Mouse (Mus musculus) c-Kit-negative CD71-positive TER-119-positive erythroid progenitor cells, embryonic 14.5 days (primary cell): ENCODE data around the gene Pigl.
A peak's percentile ranks its signal among the peaks of the same experiment; 100 is the strongest.

ENCODE experiments used
- DNase-seq: peaks from one replicate; pipeline ENCODE4 v3.0.0-alpha.2; 2013; ENCODE audit warnings: low read depth, low spot score

Gene Pigl

GRCm38 (mm10) chr11:62513311-62513710 lies 55.1 kb downstream of the Pigl start:
- DNase-seq, result no peak

- no peak for DNase-seq
These were observed 60.7 kb downstream of the Pigl start for GRCm38 (mm10) chr11:62518991-62519390.

DNA sequence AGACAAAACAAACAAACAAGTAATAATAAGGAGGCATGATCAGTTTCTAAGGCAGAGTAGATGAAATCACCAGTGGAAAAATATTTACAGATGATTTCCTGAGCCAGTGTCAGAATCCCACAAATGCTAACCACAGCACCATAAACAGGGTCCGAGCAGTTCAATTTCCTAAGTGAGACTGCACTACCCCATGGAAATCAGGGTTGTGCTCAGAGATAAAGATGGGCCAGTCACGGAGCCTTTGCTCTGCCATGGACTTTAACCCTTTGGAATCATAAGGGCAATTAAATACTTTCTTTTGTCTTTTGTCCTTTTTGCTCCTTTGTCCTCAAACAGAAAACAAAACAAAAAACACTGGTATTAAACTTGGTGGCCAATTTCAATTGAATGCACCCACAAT lies 64.0 kb downstream of the Pigl start:
- no peak for DNase-seq

DNA sequence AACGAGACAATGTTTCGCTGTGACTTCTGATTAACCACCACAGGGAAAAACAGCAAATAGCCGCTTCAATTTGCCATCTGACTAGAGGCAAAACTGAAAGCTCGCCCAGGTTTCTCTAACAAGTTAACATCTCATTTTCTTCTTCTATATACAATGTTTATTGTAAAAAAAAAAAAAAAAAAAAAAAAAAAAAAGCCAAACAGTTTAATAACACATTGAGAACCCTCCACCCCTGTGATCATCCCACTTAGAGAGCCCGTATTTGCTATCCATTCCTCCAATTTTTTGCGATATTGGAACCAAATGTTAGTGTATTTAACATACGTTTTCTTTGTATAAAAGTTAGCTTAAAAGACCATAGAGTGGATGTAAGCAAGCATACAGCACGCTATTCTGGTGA lies 78.8 kb downstream of the Pigl start:
- no peak for DNase-seq

DNA sequence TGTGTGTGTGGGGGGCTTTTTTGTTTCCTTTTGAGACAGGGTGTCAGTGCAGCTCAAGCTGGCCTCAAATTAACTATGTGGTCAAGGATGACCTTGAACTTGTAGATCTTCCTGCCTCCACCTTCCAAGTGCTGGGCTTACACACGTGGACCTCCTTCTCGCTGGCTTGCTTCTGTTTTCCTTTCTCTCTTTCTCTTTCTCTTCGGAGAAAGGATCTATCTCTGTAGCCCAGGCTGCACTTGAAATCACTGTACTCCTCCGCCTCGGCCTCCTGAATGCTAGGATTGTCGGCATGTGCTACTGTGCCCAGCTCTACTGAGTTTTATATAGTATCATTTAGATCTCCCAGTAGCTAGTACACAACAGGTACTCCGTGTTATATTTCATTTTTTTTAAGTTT lies 79.3 kb downstream of the Pigl start:
- DNase-seq, result no peak

DNA sequence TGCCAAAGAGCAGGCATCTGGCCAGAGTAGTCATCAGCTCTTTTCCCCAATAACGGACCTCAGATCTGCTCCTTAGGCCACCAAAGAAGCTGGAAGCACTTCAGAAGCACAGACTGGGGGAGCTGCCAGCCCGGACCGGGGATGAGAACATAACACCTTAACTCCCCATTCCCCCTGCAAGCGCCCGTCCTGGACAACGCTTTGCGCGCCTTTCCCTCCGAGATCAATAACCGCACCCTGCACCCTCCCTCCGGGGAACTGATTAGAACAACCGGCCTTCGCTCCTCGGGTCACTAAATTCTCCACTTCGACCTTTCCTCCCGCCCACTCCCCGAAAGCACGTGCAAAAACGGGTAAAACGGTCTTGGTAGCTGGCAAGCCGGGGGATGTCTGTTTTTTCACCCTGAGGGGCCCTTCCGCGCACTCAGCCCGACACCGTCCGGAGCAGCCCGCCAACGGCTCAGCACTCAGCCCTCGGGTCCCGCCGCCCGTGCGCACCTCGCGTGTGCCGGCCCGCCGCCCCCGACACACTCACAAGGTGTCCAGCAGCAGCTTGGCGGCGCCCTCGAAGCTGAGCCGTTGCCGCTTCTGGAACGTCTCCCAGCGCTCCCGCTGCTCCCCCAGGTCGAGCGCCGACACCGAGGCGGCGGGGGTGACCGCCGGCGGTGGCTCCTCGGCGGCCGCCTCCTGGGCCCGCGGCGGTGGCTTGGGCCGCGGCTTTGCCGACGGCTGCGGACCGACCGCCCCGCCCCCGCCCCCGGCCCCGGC lies 80.2 kb downstream of the Pigl start:
- DNase-seq, result no peak

GRCm38 (mm10) chr11:62539089-62539890 lies 81.0 kb downstream of the Pigl start, which contains the start of gene Cenpv:
Cenpv (minus strand) TSS chr11:62539261.
- no peak for DNase-seq

- no peak for DNase-seq
These were observed 81.9 kb downstream of the Pigl start for GRCm38 (mm10) chr11:62540167-62540566.

DNA sequence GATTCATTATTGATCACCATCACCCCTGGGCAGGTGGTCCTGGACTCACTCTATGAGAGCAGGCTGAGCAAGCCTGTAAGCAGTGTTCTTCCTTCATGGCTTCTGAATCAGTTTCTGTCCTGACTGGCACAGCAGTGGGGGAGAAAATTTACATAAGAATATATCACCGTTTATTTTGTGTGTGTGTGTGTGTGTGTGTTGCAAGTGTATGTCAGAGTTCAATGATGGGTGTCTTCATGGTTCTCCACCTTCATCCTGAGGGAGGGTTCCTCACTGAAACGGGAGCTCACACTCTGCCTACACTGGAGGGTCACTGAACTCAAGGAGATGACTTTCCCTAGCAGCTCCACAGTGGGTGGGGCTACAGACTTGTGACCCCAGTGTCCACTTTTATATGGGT lies 82.7 kb downstream of the Pigl start:
- DNase-seq, result no peak

DNA sequence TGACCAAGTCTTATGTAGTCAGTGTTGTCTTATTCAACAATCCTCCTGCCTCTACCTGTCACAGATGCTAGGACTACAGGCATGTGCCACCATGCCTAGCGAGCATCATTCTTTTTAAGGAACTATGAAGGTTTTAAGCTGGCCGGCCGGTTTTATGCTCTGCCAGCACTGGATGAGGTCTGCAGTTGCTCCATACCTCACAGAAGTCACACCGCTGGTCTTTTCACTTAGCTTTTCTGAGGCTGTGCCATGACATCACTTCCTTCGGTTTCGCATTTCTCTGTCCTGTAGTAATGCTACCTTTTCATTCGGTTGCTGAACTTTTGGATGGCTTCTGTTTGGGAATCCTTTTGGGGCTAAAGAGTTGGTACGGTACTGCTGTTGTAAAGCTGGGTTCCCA lies 83.3 kb downstream of the Pigl start:
- DNase-seq, result no peak

- DNase-seq, result no peak
These were observed 85.7 kb downstream of the Pigl start for GRCm38 (mm10) chr11:62543991-62544390.

DNA sequence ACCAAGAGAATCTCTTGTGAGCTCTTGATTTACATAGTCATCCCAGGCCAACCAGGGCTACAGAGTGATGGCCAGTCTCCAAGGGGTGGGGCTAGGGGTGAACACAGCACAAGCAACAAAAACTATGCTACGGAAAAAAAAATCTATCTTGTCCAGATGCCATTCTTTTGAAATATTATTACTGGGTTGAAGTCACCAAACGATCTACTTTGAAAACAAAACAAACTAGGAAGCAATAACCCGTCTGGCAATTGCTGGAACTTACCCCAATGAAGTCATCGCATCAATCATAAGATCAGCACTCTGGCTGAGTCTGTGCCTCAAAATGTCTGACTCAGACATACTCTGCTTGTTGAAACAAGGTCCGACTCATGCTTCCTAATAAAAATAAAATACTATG lies 91.5 kb downstream of the Pigl start:
- peak; percentile 55 for DNase-seq

GRCm38 (mm10) chr11:62550227-62550685 lies 92.0 kb downstream of the Pigl start:
- peak; percentile 87 for DNase-seq

- DNase-seq, result peak; percentile 99
These were observed 92.5 kb downstream of the Pigl start, which contains the start of gene Ubb for GRCm38 (mm10) chr11:62550727-62551225. Ubb (plus strand) TSS chr11:62551171.

GRCm38 (mm10) chr11:62551226-62552119 lies 93.2 kb downstream of the Pigl start:
- peak; percentile 81 for DNase-seq

- DNase-seq, result no peak
These were observed 94.9 kb downstream of the Pigl start for GRCm38 (mm10) chr11:62553186-62553585.

DNA sequence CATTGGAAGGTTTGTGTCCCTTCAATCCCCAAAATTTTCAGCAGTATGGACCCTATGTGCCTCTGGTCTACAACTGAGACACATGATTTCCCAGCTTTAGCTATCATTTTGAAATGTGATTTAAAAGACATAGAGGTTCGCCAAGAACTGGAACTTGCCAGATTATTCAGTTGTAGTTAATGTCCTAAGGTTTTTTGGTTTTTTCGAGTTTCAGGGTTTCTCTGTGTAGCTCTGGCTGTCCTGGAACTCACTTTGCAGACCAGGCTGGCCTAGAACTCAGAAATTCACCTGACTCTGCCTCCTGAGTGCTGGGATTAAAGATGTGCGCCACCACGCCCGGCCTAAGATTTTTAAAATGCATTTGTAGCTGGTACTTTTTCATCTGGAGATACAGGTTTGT lies 95.4 kb downstream of the Pigl start:
- no peak for DNase-seq

DNA sequence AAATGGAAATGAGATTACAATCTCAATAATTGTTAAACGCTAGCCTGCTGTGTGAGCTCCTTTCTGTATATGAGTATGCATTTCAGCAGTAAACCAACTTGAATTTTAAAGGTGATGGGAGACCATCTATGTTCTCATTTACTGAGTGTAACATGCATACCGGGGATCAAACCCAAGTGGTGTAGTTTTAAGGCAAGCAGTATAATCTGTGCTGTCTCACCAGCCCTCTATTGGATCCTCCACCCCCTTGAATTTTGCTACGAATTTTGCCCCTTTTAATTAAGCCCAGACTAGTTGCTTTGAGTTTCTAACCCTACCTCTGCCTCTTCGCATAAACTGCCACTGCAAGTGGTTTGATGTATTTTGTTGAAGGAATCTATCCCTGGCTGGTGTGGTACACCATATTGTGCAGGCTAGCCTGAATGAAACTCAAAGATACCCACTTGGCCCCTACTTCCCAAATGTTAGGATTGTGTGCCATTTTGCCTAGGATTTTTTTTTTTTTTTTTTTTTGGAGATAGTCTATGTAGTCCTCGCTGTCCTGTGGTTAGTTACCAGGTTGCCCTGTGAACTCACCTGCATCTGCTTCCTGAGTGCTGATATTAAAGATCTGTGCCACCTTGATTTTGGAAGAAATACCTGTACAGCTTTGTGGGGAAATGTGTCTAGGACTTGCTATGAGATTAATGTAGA lies 96.0 kb downstream of the Pigl start:
- DNase-seq, result no peak

DNA sequence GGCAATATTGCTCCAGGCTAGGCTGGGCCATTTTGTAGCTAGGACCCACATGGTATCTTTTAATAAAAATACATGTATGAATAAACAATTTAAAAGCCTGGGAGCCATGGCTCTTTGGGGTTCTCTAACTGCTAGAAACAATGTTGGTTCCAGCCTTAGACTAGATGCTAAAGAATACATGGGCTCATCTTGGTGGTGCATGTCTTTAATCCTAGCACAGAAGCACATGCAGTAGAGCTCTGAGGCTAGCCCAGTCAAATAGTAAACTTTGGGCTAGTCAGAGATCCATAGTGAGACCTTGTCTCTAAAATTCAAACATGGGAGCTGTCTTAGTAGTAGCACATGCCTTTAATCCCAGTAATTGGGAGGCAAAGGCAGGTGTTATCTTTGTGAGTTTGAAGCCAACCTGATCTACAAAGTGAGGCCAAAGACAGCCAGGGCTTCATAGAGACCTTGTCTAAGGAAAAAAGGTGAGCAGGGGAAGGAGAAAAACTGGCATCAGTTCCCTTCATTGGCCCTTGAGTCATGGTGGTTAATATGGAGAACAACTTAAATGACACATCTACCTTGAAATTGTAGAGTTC lies 96.8 kb downstream of the Pigl start:
- DNase-seq, result no peak

- no peak for DNase-seq
These were observed 97.7 kb downstream of the Pigl start for GRCm38 (mm10) chr11:62555896-62556412.
